Mouse (Mus musculus) olfactory bulb, adult 2 months (tissue): ENCODE measurements around the gene Idnk.

ENCODE experiments used
- CTCF ChIP-seq: fragments of 200-500 bp; IDR thresholded peaks from 2 replicates; pipeline ENCODE4 v1.5.1; 2012; ENCODE audit warnings: low read depth, mild to moderate bottlenecking, low read length, moderate library complexity; ENCODE audit not compliant: insufficient read depth
- POLR2A ChIP-seq: fragments of 200-500 bp; IDR thresholded peaks from 2 replicates; pipeline ENCODE4 v1.6.1; 2012; ENCODE audit warnings: mild to moderate bottlenecking, low read depth, low read length, moderate library complexity; ENCODE audit not compliant: insufficient read depth

GRCm38 (mm10) chr13:58201343-58201742 is 43.9 kb downstream of the Idnk start:
- no peak for TF ChIP-seq POLR2A
- no peak for TF ChIP-seq CTCF
